Mouse (Mus musculus) ES-E14 (cell line): ENCODE data around the gene Fscn3.

ENCODE experiments used
- CHD2 ChIP-seq: IDR thresholded peaks from 2 replicates; pipeline ENCODE4 v1.6.1; 2014; ENCODE audit warnings: mild to moderate bottlenecking, low read depth, low read length, inconsistent platforms
- HCFC1 ChIP-seq: IDR thresholded peaks from 2 replicates; pipeline ENCODE4 v1.6.1; 2012; ENCODE audit warnings: low read length, inconsistent platforms, borderline replicate concordance; ENCODE audit not compliant: insufficient read depth
- MAFK ChIP-seq: IDR thresholded peaks from 2 replicates; pipeline ENCODE4 v1.6.1; 2014; ENCODE audit warnings: mild to moderate bottlenecking, low read depth, low read length, inconsistent platforms; ENCODE audit not compliant: insufficient read depth
- ZNF384 ChIP-seq: IDR thresholded peaks from 2 replicates; pipeline ENCODE4 v1.6.1; 2012; ENCODE audit warnings: low read depth, low read length, inconsistent platforms

DNA sequence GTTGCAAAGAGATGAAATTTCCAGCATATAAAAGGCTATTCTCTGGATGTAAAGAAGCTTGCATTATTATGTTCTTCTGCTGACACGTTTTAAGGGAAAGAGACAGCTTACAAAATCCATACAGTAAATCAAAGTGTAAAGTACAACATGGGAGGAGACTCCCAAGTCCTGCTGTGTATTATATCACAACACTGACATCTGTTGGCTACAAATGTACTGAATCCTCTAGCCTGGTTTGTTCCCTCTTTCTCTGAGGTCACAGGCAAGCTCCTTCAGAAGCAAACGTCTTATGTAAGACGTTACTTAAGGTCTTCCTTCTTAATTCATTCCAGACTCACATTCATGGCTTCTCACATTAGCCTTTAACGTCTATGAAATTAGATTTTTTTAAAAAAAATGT is 45.6 kb upstream of the Fscn3 start:
- no peak for TF ChIP-seq MAFK
- no peak for TF ChIP-seq CHD2
- no peak for TF ChIP-seq HCFC1
- no peak for TF ChIP-seq ZNF384
